Mouse (Mus musculus) T-helper 17 cell (primary cell): Measurements from ENCODE around the gene Lonrf2.

Experiments
- in situ Hi-C, 2 experiments: fragments of 300-600 bp; cut with MboI, MseI; formaldehyde crosslinking; loops; 1 replicate in 1 of 2; 2 replicates in 1 of 2; pipeline ENCODE4 v1.15.1; 2025; ENCODE audit warnings: high pct_unique_total_duplicates in 2 of 2

Gene Lonrf2

DNA sequence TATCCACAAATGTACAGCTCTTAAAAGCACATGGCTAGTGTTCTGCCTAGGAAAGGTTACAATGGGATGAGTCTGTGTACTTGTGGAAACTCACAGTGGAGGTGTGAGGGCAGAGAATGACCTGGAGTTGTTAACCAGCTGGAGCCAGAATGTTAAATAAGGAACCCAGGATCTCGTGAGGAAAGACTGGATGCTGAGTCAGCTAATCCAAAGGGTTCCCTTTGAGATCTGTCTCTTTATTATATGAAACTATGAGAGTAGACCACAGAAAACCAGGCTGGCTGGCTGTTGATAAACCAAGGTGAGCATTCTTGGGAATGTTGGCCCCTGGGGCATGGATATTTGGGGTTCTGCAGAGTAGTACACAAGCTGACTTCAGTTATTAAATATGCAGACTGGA, 3.4 kb upstream of the Lonrf2 start:
- in situ Hi-C loops, result no loop called here

GRCm38 (mm10) chr1:38835568-38836476, 689 bp downstream of the Lonrf2 start:
- in situ Hi-C loops, result no loop called here

DNA sequence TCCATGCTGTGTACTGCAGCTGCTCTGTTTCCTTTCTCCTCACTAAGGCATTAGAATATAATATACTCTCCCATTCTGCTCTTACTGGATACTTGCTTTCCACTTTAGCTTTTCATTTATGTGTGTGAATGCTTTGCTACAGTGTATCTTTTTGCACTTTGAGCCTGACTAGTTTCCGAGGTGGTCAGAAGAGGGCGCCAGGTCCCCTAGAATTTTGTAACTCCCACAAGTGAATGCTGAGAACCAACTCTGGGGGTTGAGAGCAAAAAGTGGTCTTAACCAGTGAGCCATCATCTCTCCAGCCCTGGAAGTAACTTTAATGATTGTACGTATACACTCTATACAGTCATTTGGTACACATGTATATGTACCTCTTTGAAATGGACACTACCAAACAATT, 1.6 kb downstream of the Lonrf2 start:
- in situ Hi-C loops, result no loop called here

GRCm38 (mm10) chr1:38824926-38825325, 11.6 kb downstream of the Lonrf2 start:
- in situ Hi-C loops, result loop anchor here in 1 of 2 experiments (5.0 kb wide), 1 partner anchor 307 kb away; no protein-coding TSS in a partner anchor

DNA sequence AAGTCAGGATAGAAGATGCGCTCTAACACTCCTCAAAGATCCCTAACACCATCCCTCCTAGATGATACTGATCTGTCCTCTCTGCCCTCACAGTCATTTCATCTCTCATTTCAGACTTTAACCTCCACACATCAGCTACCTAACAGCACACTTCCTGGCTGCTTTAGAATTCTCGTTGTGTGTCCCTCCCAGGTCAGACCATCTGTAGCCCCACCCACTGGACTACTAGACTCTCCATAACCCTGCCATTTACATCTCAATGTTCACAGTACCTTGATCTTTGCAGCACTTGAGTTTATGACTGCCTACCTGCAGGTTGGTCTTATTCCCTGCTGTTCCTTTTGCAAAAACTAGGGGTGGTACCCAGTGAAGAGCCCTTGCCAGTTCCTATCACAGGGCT, 12.7 kb downstream of the Lonrf2 start:
- in situ Hi-C loops, result no loop called here

DNA sequence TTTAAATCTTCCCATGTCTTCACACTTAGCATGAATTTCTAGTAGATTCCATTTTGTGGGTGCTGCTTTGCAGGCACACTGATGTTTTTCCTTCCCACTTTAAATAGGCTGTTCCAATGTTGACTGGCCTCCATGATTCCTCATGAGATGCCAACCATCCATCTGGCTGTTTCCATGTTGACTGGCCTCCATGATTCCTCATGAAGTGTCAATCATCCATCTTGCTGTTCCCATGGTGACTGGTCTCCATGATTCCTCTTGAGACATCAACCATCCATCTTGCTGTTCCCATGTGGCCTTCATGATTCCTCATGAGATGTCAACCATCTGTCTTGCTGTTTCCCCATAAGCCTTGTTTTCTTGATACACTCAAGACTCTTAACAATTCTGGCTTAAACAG, 16.8 kb downstream of the Lonrf2 start:
- in situ Hi-C loops, result no loop called here

DNA sequence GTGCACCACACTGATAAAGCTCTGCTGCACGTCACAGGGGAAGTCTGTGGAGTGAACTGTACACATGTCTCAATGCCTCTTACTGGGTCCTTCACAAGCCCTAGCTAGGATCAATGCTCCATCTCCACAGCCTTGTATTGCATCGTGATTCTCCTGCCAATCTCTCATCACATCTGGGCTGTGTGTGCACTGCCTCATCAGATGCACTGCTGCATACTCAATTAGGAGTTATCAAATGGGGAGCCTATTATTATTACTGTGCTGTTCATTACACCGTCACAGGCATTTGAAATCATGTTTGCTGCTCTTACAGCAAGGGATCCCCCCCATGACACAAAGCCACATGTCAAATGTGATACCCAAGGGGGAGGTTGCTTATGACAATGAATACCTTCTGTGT, 18.8 kb downstream of the Lonrf2 start:
- in situ Hi-C loops, result no loop called here

- in situ Hi-C loops, result no loop called here
These were observed 19.2 kb downstream of the Lonrf2 start for GRCm38 (mm10) chr1:38817268-38817667.

DNA sequence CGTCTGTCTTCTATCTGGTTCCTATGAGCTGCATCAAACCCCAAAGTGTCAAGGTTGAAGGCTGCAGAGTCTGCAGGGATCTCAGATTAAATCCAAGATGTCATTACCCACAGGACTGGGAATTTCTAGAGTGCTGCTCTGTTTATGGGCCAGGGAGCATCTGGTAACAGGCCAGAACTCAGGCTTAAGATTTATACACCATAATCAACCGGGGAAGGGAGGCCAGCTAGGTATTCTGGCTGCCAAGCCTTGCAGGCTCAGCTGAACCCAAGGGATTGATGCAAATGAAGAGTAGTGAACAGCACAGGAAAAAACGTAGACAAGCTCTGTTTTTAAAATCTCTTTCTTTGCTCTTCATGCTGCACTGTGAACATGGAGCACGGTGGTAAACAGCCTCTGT, 20.2 kb downstream of the Lonrf2 start:
- in situ Hi-C loops, result no loop called here

GRCm38 (mm10) chr1:38807121-38807520, 29.4 kb downstream of the Lonrf2 start:
- in situ Hi-C loops, result no loop called here

GRCm38 (mm10) chr1:38800402-38800801, 36.1 kb downstream of the Lonrf2 start:
- in situ Hi-C loops, result no loop called here

DNA sequence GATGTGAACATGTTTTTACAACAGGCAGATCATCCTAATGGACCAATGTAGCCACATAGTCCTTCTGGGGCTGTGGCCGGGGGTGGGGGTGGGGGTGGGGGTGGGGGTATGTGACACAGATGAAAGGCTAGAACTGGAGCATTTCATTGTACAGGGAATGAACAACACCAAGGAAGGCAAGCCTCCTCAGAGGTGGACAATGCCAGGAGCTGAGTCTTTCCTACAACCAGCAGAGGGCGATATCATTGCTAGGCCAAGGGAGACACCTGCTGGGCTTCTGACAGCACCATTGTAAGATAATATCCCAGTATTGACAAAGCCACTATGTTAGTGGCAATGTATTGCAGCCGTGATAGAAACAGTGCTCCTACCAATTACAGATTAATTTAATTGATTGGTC, 37.2 kb downstream of the Lonrf2 start:
- in situ Hi-C loops, result loop anchor here (25.0 kb wide), 1 partner anchor 612 kb away; no protein-coding TSS in a partner anchor

DNA sequence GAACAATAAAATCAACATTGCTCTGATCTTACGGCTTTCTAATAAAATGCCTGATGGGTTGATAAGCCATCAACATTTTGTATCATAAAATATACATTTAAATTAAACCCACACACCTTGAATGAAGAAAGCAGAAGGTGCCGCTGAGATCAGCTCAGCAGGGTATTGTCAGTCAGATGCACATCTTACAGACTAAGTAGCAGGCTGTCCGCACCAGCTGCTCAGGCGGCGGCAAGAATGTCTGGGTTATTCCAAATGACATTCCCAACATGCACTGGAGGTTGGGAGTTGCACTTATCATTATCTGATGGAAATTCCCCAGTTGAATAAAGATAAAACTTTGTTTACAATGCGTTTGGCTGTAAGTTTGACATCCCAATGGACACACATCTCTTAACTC, 39.6 kb downstream of the Lonrf2 start:
- in situ Hi-C loops, result loop anchor here (25.0 kb wide), 1 partner anchor 610 kb away; no protein-coding TSS in a partner anchor

DNA sequence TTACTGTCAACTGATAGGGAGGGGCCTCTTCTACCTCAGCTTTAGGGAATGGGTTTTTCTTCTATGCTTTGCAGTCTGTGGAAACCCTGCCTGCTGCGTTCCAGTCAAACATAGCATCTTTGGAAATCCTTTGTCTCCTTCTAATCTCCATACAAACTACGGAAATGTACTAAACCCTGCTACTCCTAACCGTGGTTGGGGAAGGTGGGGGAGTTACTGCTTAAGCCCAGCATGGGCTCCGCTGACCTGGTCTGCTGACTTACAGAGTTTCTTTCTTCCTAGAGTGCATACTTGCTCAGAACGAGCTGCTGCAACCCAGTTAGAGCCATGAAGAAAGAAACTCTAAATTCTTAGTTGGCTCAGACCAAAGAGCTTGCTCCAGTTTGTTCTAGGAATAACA, 41.0 kb downstream of the Lonrf2 start:
- in situ Hi-C loops, result loop anchor here (25.0 kb wide), 1 partner anchor 608 kb away; no protein-coding TSS in a partner anchor

DNA sequence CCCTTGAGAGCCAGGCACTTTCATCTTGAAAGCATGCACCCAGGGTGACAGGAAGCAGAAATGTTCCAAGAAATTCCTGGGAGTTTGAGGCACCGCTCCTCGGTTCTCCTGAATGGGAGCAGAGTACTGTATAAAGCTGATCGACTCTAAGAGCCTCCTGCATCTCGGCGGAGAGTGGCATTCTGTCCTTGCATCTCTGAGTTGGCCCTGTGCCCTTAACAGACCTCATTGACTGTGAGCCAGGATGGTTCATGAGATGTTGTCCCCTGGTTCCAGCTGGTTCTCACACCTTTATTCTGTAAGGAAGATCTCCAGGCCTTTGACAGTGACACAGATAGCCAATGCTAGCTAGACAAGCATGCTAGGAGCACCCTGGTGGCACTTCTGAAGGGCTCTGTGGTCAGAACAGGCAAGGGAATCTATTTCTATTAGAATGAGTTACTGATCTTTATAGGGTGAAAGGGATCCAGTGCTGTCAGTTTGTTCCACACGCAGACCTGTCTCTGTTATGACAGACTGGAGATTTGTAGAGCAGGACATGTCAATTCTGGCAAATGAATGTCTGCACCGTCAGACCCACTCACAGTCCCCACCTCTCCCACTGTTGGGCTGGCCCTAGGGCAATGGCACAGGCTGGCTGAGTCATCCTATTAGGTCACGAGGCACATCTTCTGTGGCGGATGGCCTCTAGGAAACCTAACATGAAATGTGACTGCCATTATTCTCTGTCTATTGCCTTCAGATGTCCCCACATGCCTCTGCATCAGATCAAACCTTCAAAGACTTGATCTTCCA, 45.3 kb downstream of the Lonrf2 start:
- in situ Hi-C loops, result loop anchor here (5.0 to 25.0 kb wide), 2 partner anchors 74 to 604 kb away; no protein-coding TSS in a partner anchor

DNA sequence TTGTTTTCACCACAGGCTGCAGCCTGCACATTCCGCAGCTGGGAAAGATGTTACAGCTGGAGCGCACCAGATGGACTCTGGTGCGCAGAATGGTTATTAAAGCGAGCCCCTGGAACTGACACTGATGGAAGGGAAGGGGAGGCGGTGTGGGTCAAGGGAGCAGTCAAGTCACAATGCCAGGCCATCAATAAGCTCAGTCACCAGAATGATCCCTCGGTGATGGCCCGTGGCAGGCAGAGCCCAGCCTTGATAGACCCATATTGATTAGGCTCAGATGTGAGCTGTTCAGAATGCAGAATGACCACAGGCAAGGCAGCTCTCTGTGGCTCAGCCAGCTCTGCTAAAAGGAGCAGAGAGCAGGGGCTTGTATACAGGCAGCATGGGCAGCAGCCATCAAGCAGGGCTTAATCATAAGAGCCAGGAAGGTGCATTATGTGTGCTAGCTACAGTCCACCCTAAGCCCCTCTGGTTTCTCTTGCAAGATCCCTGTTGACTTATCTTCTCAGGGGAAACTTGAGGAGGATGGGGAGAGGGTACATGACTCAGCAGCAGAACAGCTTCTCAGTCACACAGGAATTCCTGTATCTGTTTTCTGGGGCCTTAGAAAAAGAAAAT, 46.4 kb downstream of the Lonrf2 start:
- in situ Hi-C loops, result loop anchor here (5.0 to 25.0 kb wide), 3 partner anchors 73 to 603 kb away; no protein-coding TSS in a partner anchor

GRCm38 (mm10) chr1:38788904-38789303, 47.6 kb downstream of the Lonrf2 start:
- in situ Hi-C loops, result loop anchor here (5.0 to 25.0 kb wide), 2 partner anchors 392 to 602 kb away; no protein-coding TSS in a partner anchor

- in situ Hi-C loops, result loop anchor here (5.0 to 25.0 kb wide), 2 partner anchors 390 to 600 kb away; no protein-coding TSS in a partner anchor
These were observed 49.1 kb downstream of the Lonrf2 start for GRCm38 (mm10) chr1:38787443-38787842.

- in situ Hi-C loops, result loop anchor here (5.0 to 25.0 kb wide), 2 partner anchors 389 to 599 kb away; no protein-coding TSS in a partner anchor
These were observed 50.2 kb downstream of the Lonrf2 start for GRCm38 (mm10) chr1:38786358-38786757.

DNA sequence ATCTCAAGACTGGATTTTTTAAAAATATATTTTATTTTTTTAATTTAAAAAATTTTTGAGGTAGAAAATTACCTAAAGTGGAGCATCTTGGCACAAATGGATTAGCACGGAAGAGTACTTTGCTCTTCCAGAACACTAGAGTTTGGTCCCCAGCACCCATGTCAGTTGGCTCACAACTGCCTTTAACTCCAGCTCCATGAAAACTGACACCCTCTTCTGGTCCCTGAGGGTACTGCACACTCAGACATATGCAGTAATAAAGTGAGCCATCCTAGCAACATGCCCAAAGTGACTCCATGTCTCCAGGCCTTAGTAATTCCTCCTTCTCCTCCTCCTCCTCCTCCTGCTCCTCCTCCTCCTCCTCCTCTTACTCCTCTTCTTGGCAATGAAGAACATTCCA, 58.2 kb downstream of the Lonrf2 start:
- in situ Hi-C loops, result loop anchor here (25.0 kb wide), 1 partner anchor 591 kb away; no protein-coding TSS in a partner anchor

DNA sequence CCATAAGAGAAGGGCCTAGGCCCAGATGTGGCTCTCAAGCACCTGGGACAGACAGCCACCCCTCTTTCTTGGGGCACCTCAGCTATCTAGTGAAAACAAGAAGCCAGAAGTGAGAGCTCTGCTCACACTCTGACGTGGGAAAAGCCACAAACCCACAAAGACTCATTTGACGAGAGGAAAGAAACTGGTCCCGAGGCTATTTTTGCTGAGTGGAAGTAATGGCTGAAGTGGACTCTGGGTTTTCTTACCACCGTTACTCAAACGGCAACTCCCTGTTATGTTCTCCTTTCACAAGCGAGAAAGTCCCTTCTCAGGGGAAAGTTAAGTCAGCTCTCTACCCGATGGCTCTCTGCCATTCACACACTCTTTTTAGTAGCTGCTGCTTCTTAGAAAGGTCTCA, 59.0 kb downstream of the Lonrf2 start:
- in situ Hi-C loops, result loop anchor here (25.0 kb wide), 1 partner anchor 590 kb away; no protein-coding TSS in a partner anchor
